Mouse (Mus musculus) midbrain, postnatal 0 days (tissue): ENCODE measurements around the gene Ucn3. TPM values are rescaled to one million over a fixed set of nuclear protein-coding genes. Genes with fewer than 3 reads are reported as not detected.

Experiments
- ATAC-seq: fragments of 200-750 bp; cut with Nextera tagmentation; 2 replicates; pipeline ENCODE4 v1.8.0; 2017; ENCODE audit warnings: moderate number of reproducible peaks, mild to moderate bottlenecking, moderate TSS enrichment, moderate library complexity; ENCODE audit not compliant: low FRiP score
- DNase-seq: peaks from one replicate; pipeline ENCODE4 v3.0.0-alpha.2; 2015; ENCODE audit warnings: low spot score
- H3K27ac ChIP-seq: fragments of 300-500 bp; sonication (generic); 2 replicates; pipeline ENCODE4 v1.5.1; 2014; ENCODE audit warnings: low read depth, mild to moderate bottlenecking, low read length, mixed read lengths
- H3K27me3 ChIP-seq: fragments of 300-500 bp; sonication (generic); 2 replicates; pipeline ENCODE4 v1.6.1; 2014; ENCODE audit warnings: low read length, control low read depth, mixed read lengths; ENCODE audit not compliant: insufficient read depth
- H3K36me3 ChIP-seq: fragments of 300-500 bp; sonication (generic); 2 replicates; pipeline ENCODE4 v1.6.1; 2014; ENCODE audit warnings: low read length, control low read depth, mixed read lengths; ENCODE audit not compliant: insufficient read depth
- H3K4me1 ChIP-seq: fragments of 300-500 bp; sonication (generic); 2 replicates; pipeline ENCODE4 v1.6.1; 2014; ENCODE audit warnings: mild to moderate bottlenecking, control low read depth, antibody characterized with exemption, low read length, mixed read lengths; ENCODE audit not compliant: insufficient read depth
- H3K4me2 ChIP-seq: fragments of 300-500 bp; sonication (generic); 2 replicates; pipeline ENCODE4 v1.6.1; 2014; ENCODE audit warnings: low read depth, mild to moderate bottlenecking, low read length, mixed read lengths; ENCODE audit not compliant: poor library complexity, severe bottlenecking
- H3K4me3 ChIP-seq: fragments of 300-500 bp; sonication (generic); 2 replicates; pipeline ENCODE4 v1.5.1; 2014; ENCODE audit warnings: low read depth, mild to moderate bottlenecking, low read length, moderate library complexity
- H3K9ac ChIP-seq: fragments of 300-500 bp; sonication (generic); replicated peaks from 2 replicates; pipeline ENCODE4 v1.6.1; 2014; ENCODE audit warnings: mild to moderate bottlenecking, low read length, moderate library complexity, mixed read lengths; ENCODE audit not compliant: poor library complexity, severe bottlenecking
- H3K9me3 ChIP-seq: fragments of 300-500 bp; sonication (generic); 2 replicates; pipeline ENCODE4 v1.6.1; 2016; ENCODE audit warnings: low read length, control low read depth
- CTCF ChIP-seq: IDR thresholded peaks from 2 replicates; pipeline ENCODE4 v1.5.1; 2016; ENCODE audit warnings: antibody characterized with exemption, mild to moderate bottlenecking
- WGBS: fragments of 180-500 bp; shearing (Covaris S2); extraction: QIAGEN DNeasy Blood & Tissue Kit; methylation state at CpG from one replicate; pipeline ENCODE4 v1.1.7; 2014; 5-methylcytosine and 5-hydroxymethylcytosine counted together
- polyA plus RNA-seq: library from polyadenylated mRNA; unstranded; fragments of >200 nt; fragmentation: Nextera tagmentation; extraction: Ambion mirVana; gene quantifications from 2 replicates; pipeline ENCODE4 v1.2.1, GENCODE M21; 2015
- total RNA-seq: library from RNA; depleted of rRNA; stranded (reverse); fragments of >200 nt; gene quantifications from 2 replicates; pipeline ENCODE4 v1.2.3, GENCODE M21; 2014; rRNA removed

Gene Ucn3
- total RNA-seq (0.14 and 0.71 TPM in 2 replicates), polyA plus RNA-seq (0.27 and 0.29 TPM in 2 replicates)

GRCm38 (mm10) chr13:3945249-3945648 is at the start of gene Ucn3:
Ucn3 (minus strand) TSS chr13:3945349.
- DNase-seq (no peak), ATAC-seq (no peak)
- no peak for TF ChIP-seq CTCF
- Histone ChIP-seq H3K27ac (no peak within 1 kb of the TSS), H3K4me2 (no peak within 1 kb of the TSS), H3K27me3 (no peaks in the 10 kb centered on the region), H3K9me3 (no peaks in the 10 kb centered on the region), H3K36me3 (no peaks in the 10 kb centered on the region), H3K4me3 (no peak within 1 kb of the TSS), H3K4me1 (no peaks in the 10 kb centered on the region), H3K9ac (no peak within 1 kb of the TSS)
- WGBS: 70% methylated on average over 2 of the region's 2 CpGs

GRCm38 (mm10) chr13:3992081-3992480 is 46.9 kb upstream of the Ucn3 start:
- Histone ChIP-seq H3K4me1 (no peaks in the 10 kb centered on the region), H3K9ac (no peak overlapping the region)
- no peak for TF ChIP-seq CTCF

GRCm38 (mm10) chr13:3968849-3969248 is 23.7 kb upstream of the Ucn3 start:
- WGBS: 88% methylated on average over 4 of the region's 4 CpGs
- Histone ChIP-seq H3K27me3 (no peaks in the 10 kb centered on the region), H3K27ac (no peak overlapping the region), H3K9me3 (no peaks in the 10 kb centered on the region), H3K4me3 (no peak overlapping the region), H3K4me1 (no peaks in the 10 kb centered on the region), H3K4me2 (no peak overlapping the region), H3K9ac (no peak overlapping the region), H3K36me3 (no peaks in the 10 kb centered on the region)
- no peak for ATAC-seq
- TF ChIP-seq CTCF: no peak
- no peak for DNase-seq

More at GRCm38 (mm10) chr13:3992081-3992480, 46.9 kb upstream of the Ucn3 start:
- DNase-seq (no peak), ATAC-seq (no peak)
- Histone ChIP-seq H3K36me3 (no peaks in the 10 kb centered on the region), H3K4me3 (no peak overlapping the region), H3K9me3 (no peaks in the 10 kb centered on the region), H3K4me2 (no peak overlapping the region), H3K27ac (no peak overlapping the region), H3K27me3 (no peaks in the 10 kb centered on the region)

DNA sequence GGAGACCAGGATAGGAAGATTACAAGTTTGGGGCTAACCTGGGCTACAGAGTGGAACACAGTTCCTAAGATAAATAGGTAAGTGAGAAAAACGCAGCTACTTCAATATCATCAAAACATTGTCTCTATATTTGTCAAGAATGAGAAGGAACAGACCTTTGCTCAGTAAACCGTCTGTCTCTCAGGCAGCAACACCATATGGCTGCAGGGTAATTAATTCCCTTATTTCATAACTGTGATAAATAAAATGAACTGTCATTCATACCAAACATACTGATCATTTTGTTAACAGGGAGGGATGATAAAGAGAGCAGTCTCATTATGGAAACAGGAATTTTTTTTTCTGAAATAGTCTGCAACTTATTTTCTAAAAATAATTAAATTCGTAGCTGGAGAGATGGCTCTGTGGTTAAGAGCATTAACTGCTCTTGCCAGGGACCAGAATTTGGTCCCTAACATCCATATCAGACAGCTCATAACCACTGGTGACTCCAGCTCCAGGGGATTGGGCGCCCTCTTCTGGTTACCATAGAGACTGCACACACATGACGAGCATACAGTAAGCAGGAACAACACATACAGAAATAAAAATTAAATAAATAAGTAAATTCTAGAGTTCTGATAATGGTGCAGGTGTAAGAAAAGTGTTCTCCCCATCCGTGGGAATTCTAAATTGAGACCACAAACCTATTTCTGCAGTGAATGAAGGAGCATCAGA is 6.2 kb upstream of the Ucn3 start:
- DNase-seq (no peak), ATAC-seq (no peak)
- WGBS: 82% methylated on average over 6 of the region's 6 CpGs
- Histone ChIP-seq H3K27ac (no peak overlapping the region), H3K9ac (no peak overlapping the region), H3K9me3 (no peaks in the 10 kb centered on the region), H3K36me3 (no peaks in the 10 kb centered on the region), H3K27me3 (no peaks in the 10 kb centered on the region), H3K4me1 (no peaks in the 10 kb centered on the region), H3K4me2 (no peak overlapping the region), H3K4me3 (no peak overlapping the region)
- TF ChIP-seq CTCF: peak; percentile 13; the same call in 1 of the 2 replicates

- DNase-seq (no peak), ATAC-seq (no peak)
- no peaks in the 10 kb centered on the region for H3K4me1 ChIP-seq
- H3K36me3 ChIP-seq: no peaks in the 10 kb centered on the region
- no peak overlapping the region for H3K4me2 ChIP-seq
- H3K4me3 ChIP-seq: no peak overlapping the region
- no peak overlapping the region for H3K27ac ChIP-seq
- WGBS: 87% methylated on average over 4 of the region's 4 CpGs
- no peak for TF ChIP-seq CTCF
- H3K9ac ChIP-seq: no peak overlapping the region
- no peaks in the 10 kb centered on the region for H3K9me3 ChIP-seq
- H3K27me3 ChIP-seq: no peaks in the 10 kb centered on the region
These were observed 4.3 kb upstream of the Ucn3 start for GRCm38 (mm10) chr13:3949477-3949876.

- no peak overlapping the region for H3K4me2 ChIP-seq
- no peaks in the 10 kb centered on the region for H3K27me3 ChIP-seq
- H3K4me1 ChIP-seq: no peaks in the 10 kb centered on the region
- 83% methylated on average over 4 of the region's 4 CpGs for WGBS
- H3K9ac ChIP-seq: no peak overlapping the region
- DNase-seq: no peak
- H3K36me3 ChIP-seq: no peaks in the 10 kb centered on the region
- no peak for ATAC-seq
- TF ChIP-seq CTCF: no peak
- H3K27ac ChIP-seq: no peak overlapping the region
- no peak overlapping the region for H3K4me3 ChIP-seq
- H3K9me3 ChIP-seq: no peaks in the 10 kb centered on the region
These were observed 2.1 kb upstream of the Ucn3 start for GRCm38 (mm10) chr13:3947267-3947666.
